In the genomic region with DNA sequence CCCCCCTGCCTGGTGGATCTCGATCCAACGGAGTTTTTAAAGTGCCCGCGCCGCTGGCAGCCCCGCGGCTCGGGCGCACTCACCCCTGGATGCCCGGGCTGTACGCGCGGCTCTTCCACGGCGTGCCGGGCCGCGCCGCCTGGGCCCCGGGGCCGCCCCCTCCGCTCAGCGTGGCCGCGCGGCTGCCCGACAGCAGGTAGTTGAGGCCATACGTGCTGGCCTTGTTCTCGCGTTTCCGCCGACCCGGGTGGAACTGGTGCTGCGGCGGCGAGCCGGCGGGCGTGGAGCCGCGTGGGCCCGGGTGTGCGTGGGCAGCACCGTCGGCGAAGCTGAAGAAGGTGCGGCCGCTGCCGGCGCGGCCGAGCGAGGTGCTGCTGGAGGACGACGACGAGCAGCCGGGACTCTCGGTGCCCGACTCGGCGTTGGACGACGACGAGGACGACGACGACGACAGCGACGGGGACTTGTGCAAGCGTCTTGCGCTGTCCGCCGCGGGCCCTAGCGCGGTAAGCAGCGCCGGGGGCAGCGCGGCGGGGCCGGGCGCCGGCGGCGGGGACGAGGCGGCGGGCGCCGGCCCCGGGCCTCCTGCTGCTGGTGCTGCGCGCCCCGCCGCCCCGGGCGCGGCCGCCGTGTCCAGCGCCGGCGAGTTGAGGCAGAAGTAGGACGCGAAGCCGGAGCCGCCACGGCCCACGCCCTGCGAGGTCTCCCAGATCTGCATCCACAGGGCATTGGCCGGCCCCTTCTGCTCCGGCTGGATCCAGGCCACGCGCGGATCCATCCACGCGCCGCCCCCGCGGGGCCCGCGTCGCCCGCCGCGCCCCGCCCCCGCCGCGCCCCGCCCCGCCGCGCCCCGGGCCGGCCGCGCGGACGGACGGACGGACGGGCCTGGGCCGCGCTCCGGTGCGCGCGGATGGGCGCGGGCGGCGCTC, we compare ENCODE assay signal across 8 mouse cellular contexts. TPM values are rescaled to one million over a fixed set of nuclear protein-coding genes. Genes with fewer than 3 reads are reported as not detected.
DNase-seq lines count a peak whose midpoint lies in the region; ATAC-seq and TF ChIP-seq lines count a peak whose summit lies in the region.

A gene (plus strand): TSS at position 342 of the 929 bp plus-strand sequence.

- H3K9me3 ChIP-seq in forebrain, postnatal 0 days (ENCODE audit: low read length), result no peaks in the 10 kb centered on the region
- no peaks in the 10 kb centered on the region for H3K9me3 ChIP-seq in lung, postnatal 0 days (ENCODE audit: low read length)

- H3K4me3 ChIP-seq in forebrain, postnatal 0 days (ENCODE audit: low read depth, low read length), result peak within 1 kb of the TSS; percentile 83
- peak within 1 kb of the TSS; percentile 80 for H3K4me3 ChIP-seq in lung, postnatal 0 days (ENCODE audit: low read depth, low read length)
- peak within 1 kb of the TSS; percentile 62 for H3K4me3 ChIP-seq in olfactory bulb, adult 2 months (ENCODE audit: insufficient read depth, low read depth, low read length)

- peak; percentile 59 for DNase-seq in MN1 (ENCODE audit: low spot score)
- DNase-seq in cerebellum, adult 18-20 months, result peak; percentile 74 to 85
- DNase-seq in forebrain, postnatal 0 days, result peak; percentile 41
- DNase-seq in heart, postnatal 4 days, result peak; percentile 63
- DNase-seq in layer of hippocampus, adult 8-10 months (ENCODE audit: low spot score in 2 of 2), result no peak
- peak; percentile 61 for DNase-seq in lung, postnatal 0 days (ENCODE audit: low spot score)
- DNase-seq in thymus, postnatal 36 days, result peak; percentile 45 to 66

- no peaks in the 10 kb centered on the region for H3K27me3 ChIP-seq in forebrain, postnatal 0 days (ENCODE audit: insufficient read depth, low read length)
- no peaks in the 10 kb centered on the region for H3K27me3 ChIP-seq in lung, postnatal 0 days (replicated peaks; ENCODE audit: insufficient read depth, low read length)

- H3K9ac ChIP-seq in forebrain, postnatal 0 days, result peak within 1 kb of the TSS; percentile 81
- H3K9ac ChIP-seq in lung, postnatal 0 days (replicated peaks; ENCODE audit: low read depth), result peak within 1 kb of the TSS; percentile 60

- no peak for TF ChIP-seq CTCF in forebrain, postnatal 0 days (IDR thresholded peaks at IDR 0.05; ENCODE audit: low read depth)
- no peak for TF ChIP-seq CTCF in lung, postnatal 0 days (IDR thresholded peaks at IDR 0.05)
- TF ChIP-seq CTCF in olfactory bulb, adult 2 months (IDR thresholded peaks at IDR 0.05; ENCODE audit: insufficient read depth, low read depth, low read length), result no peak

- peak within 1 kb of the TSS; percentile 96 for H3K27ac ChIP-seq in forebrain, postnatal 0 days (ENCODE audit: low read depth, low read length)
- peak within 1 kb of the TSS; percentile 91 for H3K27ac ChIP-seq in lung, postnatal 0 days (ENCODE audit: low read length)
- H3K27ac ChIP-seq in olfactory bulb, adult 2 months (ENCODE audit: insufficient read depth, low read depth, low read length), result peak within 1 kb of the TSS; percentile 76

- peak; percentile 4 for ATAC-seq in forebrain, postnatal 0 days
- ATAC-seq in lung, postnatal 0 days, result peak; percentile 38; the same call in 1 of the 2 replicates

- 2% methylated on average over 98 of the region's 155 CpGs for WGBS in forebrain, postnatal 0 days
- under 1% methylated on average over 71 of the region's 155 CpGs for WGBS in lung, postnatal 0 days
- WGBS in olfactory bulb, adult 2 months, result 11% methylated on average over 150 of the region's 155 CpGs

- no peaks in the 10 kb centered on the region for H3K36me3 ChIP-seq in forebrain, postnatal 0 days (ENCODE audit: insufficient read depth)
- H3K36me3 ChIP-seq in lung, postnatal 0 days (ENCODE audit: insufficient read depth, low read length), result no peaks in the 10 kb centered on the region

- TF ChIP-seq EP300 in lung, postnatal 0 days (IDR thresholded peaks at IDR 0.05), result no peak

- no peak for TF ChIP-seq POLR2A in olfactory bulb, adult 2 months (IDR thresholded peaks at IDR 0.05; ENCODE audit: insufficient read depth, low read depth, low read length)

- H3K4me2 ChIP-seq in forebrain, postnatal 0 days (ENCODE audit: low read depth), result peak within 1 kb of the TSS; percentile 91
- H3K4me2 ChIP-seq in lung, postnatal 0 days (replicated peaks; ENCODE audit: low read depth, low read length), result peak within 1 kb of the TSS; percentile 94

- peaks cover 23% of the 10 kb centered on the region for H3K4me1 ChIP-seq in forebrain, postnatal 0 days (ENCODE audit: insufficient read depth)
- peaks cover 14% of the 10 kb centered on the region; the same call in 1 of the 2 replicates for H3K4me1 ChIP-seq in lung, postnatal 0 days (ENCODE audit: insufficient read depth, low read depth, low read length)
- peaks cover 32% of the 10 kb centered on the region for H3K4me1 ChIP-seq in olfactory bulb, adult 2 months (ENCODE audit: control insufficient read depth, insufficient read depth, low read length)

RNA-seq across cellular contexts. Expression of the gene that starts here (rescaled TPM):
- total RNA-seq in forebrain, postnatal 0 days (2014; rRNA removed), result 64.2 and 64.3 TPM in 2 replicates
- polyA plus RNA-seq in forebrain, postnatal 0 days (2015; fragmentation: Nextera tagmentation; extraction: Ambion mirVana), result 64.6 and 74.4 TPM in 2 replicates
- 10 to 100 TPM; 48.9 to 50.9 TPM for total RNA-seq in heart, postnatal 4 days (2021)
- total RNA-seq in layer of hippocampus, adult 8-10 months (2022), result 100 to 1,000 TPM in 2 of 4 experiments, 10 to 100 TPM in 2; 86.2 to 110 (median 100) TPM
- 34.7 and 38.1 TPM in 2 replicates for polyA plus RNA-seq in lung, postnatal 0 days (2015; fragmentation: Nextera tagmentation; extraction: Ambion mirVana)
- not detected in 2 replicates for polyA plus RNA-seq in olfactory bulb, adult 2 months (2012; ENCODE audit: insufficient read depth, insufficient read length, low replicate concordance, missing spikeins)

Comparison
In these comparisons a context has a peak if more than half of its experiments do, and no peak if none do; other contexts are left out.
1. DNase-seq: peak in MN1 (single experiment), cerebellum, adult 18-20 months (2 of 2), forebrain, postnatal 0 days (single experiment), heart, postnatal 4 days (single experiment), lung, postnatal 0 days (single experiment) and thymus, postnatal 36 days (2 of 2); none in layer of hippocampus, adult 8-10 months (0 of 2).
2. Peak in every context shown above with its lines, with median percentiles within 50 percentile points of each other: H3K27ac ChIP-seq and H3K4me3 ChIP-seq.